ENCODE assay signal across 25 mouse cellular contexts in the genomic region with DNA sequence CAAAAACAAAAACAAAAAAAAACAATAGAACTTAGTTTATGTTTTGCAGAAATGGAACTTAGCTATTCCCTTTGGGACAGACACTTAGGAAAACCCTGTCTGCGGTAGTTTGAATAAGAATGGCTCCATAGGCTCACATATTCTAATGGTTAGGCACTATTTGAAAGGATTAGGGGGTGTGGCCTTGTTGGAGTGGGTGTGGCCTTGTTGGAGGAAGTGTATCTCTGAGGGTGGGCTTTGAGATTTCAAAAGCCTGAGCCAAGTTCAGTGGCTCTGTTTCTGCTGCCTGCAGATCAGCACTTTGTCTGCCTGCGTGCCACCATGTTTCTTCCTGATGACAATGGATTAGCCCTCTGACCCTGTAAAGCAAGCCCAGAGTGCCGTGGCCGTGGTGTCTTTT. TPM values are rescaled to one million over a fixed set of nuclear protein-coding genes. Genes with fewer than 3 reads are reported as not detected.
"Had no signal": no experiment of that assay in that cellular context is flagged by ENCODE, and none has a peak within 500 bp of the region (broad histone marks: within the 10 kb centered on the region; RNA-seq: fewer than 3 reads in every experiment).

No protein-coding gene starts in this region.

- H3K9me3 ChIP-seq: heart, embryonic 13.5 days; heart, embryonic 15.5 days; hindbrain, embryonic 13.5 days; intestine, embryonic 15.5 days; limb, embryonic 13.5 days; limb, embryonic 15.5 days; liver, embryonic 12.5 days had no signal

- H3K4me3 ChIP-seq: heart, embryonic 13.5 days; heart, embryonic 15.5 days; hindbrain, embryonic 13.5 days; intestine, embryonic 15.5 days; limb, embryonic 13.5 days; limb, embryonic 15.5 days; liver, embryonic 12.5 days had no signal

- H3K27me3 ChIP-seq: heart, embryonic 13.5 days; heart, embryonic 15.5 days; hindbrain, embryonic 13.5 days; intestine, embryonic 15.5 days; limb, embryonic 13.5 days; limb, embryonic 15.5 days; liver, embryonic 12.5 days had no signal

- H3K27ac ChIP-seq: heart, embryonic 13.5 days; heart, embryonic 15.5 days; hindbrain, embryonic 13.5 days; intestine, embryonic 15.5 days; limb, embryonic 13.5 days; limb, embryonic 15.5 days; liver, embryonic 12.5 days; liver, embryonic 14.5 days had no signal

- H3K4me2 ChIP-seq: heart, embryonic 11.5 days; heart, embryonic 13.5 days; heart, embryonic 15.5 days; hindbrain, embryonic 13.5 days; intestine, embryonic 15.5 days; limb, embryonic 13.5 days; limb, embryonic 15.5 days; liver, embryonic 12.5 days had no signal

- ATAC-seq: hindbrain, embryonic 16.5 days; inflammation-experienced regulatory T-cells, adult 6 months; intestine, embryonic 15.5 days; intestine, postnatal 0 days; liver, embryonic 12.5 days had no signal

- H3K36me3 ChIP-seq: heart, embryonic 15.5 days; intestine, embryonic 15.5 days; limb, embryonic 13.5 days; limb, embryonic 15.5 days had no signal

- DNase-seq: gastrocnemius, postnatal 25 days; heart, adult 18-20 months; heart, postnatal 14 days; heart, postnatal 36 days; kidney, adult 18-20 months; kidney, adult 8-10 months; kidney, postnatal 10 days; kidney, postnatal 25 days; layer of hippocampus, adult 9-11 months; layer of hippocampus, postnatal 36 days; left cerebral cortex, postnatal 4 days had no signal

- H3K9ac ChIP-seq: heart, embryonic 13.5 days; heart, embryonic 15.5 days; hindbrain, embryonic 13.5 days; intestine, embryonic 15.5 days; limb, embryonic 13.5 days; limb, embryonic 15.5 days; liver, embryonic 12.5 days; liver, embryonic 14.5 days had no signal

- H3K4me1 ChIP-seq: heart, embryonic 13.5 days; heart, embryonic 15.5 days; hindbrain, embryonic 13.5 days; intestine, embryonic 15.5 days; limb, embryonic 13.5 days; limb, embryonic 15.5 days; liver, embryonic 12.5 days had no signal

RNA-seq across cellular contexts. Expression of a gene that starts 26.4 kb away (rescaled TPM):
- total RNA-seq: granulocyte monocyte progenitor cell, adult 5-6 weeks; hematopoietic stem cell, adult 5-6 weeks had no signal
